Mouse (Mus musculus) testis, adult 2 months (tissue): ENCODE measurements at regions not wholly inside any gene's neighbourhood (a gene's known extent, or its start where the extent isn't known, plus 50 kb on each side); places are given as distances from the start of the nearest gene placed in this dataset.

ENCODE experiments used
- H3K27ac ChIP-seq: fragments of 200-500 bp; 2 replicates; pipeline ENCODE4 v1.5.1; 2012; ENCODE audit warnings: low read depth, low read length; ENCODE audit not compliant: control insufficient read depth, insufficient read depth
- H3K27me3 ChIP-seq: fragments of 200-500 bp; 2 replicates; pipeline ENCODE4 v1.6.1; 2012; ENCODE audit warnings: mild to moderate bottlenecking, low read length, moderate library complexity; ENCODE audit not compliant: control insufficient read depth, insufficient read depth
- H3K36me3 ChIP-seq: fragments of 200-500 bp; 2 replicates; pipeline ENCODE4 v1.6.1; 2012; ENCODE audit warnings: mild to moderate bottlenecking, low read length; ENCODE audit not compliant: control insufficient read depth, insufficient read depth
- H3K4me1 ChIP-seq: fragments of 200-500 bp; 2 replicates; pipeline ENCODE4 v1.6.1; 2012; ENCODE audit warnings: low read length; ENCODE audit not compliant: control insufficient read depth, insufficient read depth
- H3K4me3 ChIP-seq: fragments of 200-500 bp; 2 replicates; pipeline ENCODE4 v1.5.1; 2012; ENCODE audit warnings: low read depth, mild to moderate bottlenecking, low read length, moderate library complexity, mixed read lengths; ENCODE audit not compliant: control insufficient read depth
- CTCF ChIP-seq: fragments of 200-500 bp; IDR thresholded peaks from 2 replicates; pipeline ENCODE4 v1.5.1; 2012; ENCODE audit warnings: low read depth, mild to moderate bottlenecking, inconsistent platforms, low read length, moderate library complexity; ENCODE audit not compliant: control insufficient read depth, insufficient read depth, insufficient replicate concordance
- POLR2A ChIP-seq: fragments of 200-500 bp; IDR thresholded peaks from 2 replicates; pipeline ENCODE4 v1.6.1; 2012; ENCODE audit warnings: low read depth, mild to moderate bottlenecking, inconsistent platforms, low read length, moderate library complexity; ENCODE audit not compliant: control insufficient read depth

- Histone ChIP-seq H3K4me1 (no peaks in the 10 kb centered on the region), H3K36me3 (no peaks in the 10 kb centered on the region), H3K27ac (no peak overlapping the region), H3K27me3 (no peaks in the 10 kb centered on the region), H3K4me3 (no peak overlapping the region)
- TF ChIP-seq CTCF = no peak
- no peak for TF ChIP-seq POLR2A
Observed at GRCm38 (mm10) chr4:32187154-32187553, 51.5 kb upstream of the Bach2 start.

- TF ChIP-seq POLR2A = no peak
- no peak for TF ChIP-seq CTCF
- Histone ChIP-seq H3K27ac (no peak overlapping the region), H3K4me1 (no peaks in the 10 kb centered on the region), H3K36me3 (no peaks in the 10 kb centered on the region), H3K27me3 (no peaks in the 10 kb centered on the region), H3K4me3 (no peak overlapping the region)
Observed at GRCm38 (mm10) chr4:32188076-32188475, 50.5 kb upstream of the Bach2 start.

DNA sequence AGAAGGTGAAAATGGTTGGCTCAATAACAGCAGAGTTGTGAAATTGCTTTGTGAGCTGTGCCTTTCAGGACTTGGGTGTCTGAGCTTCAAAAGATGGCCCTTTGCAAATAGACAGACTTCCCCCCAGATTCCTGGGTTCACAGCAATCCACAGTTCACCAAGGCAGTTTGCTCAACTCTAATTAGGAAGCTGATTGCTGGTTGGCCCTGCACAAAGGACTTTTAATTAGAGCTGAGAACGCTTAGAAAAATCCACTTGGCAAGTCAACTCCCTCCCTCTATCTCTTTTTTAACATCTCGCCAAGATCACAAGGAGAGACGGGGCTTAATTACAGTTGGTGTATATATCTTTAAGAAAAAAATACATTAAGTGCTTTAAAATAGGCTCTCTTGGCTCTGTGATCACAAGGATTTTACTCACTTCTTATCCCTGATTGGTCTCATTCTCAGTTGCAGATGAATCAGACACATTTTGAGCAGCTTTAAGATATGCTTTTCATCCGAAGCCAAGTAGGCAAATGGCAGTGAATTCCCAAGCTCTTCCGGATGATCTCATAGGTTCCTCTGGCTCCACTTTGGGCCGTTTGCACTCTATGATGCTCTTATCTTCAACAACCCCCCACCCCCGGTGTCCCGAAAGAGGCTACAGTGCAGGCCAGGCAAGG, 49.7 kb upstream of the Bach2 start:
- Histone ChIP-seq H3K27ac (no peak overlapping the region), H3K4me3 (no peak overlapping the region), H3K27me3 (no peaks in the 10 kb centered on the region), H3K4me1 (no peaks in the 10 kb centered on the region), H3K36me3 (no peaks in the 10 kb centered on the region)
- no peak for TF ChIP-seq POLR2A
- TF ChIP-seq CTCF = no peak
